Mouse (Mus musculus) testis, postnatal 14 days (tissue): ENCODE measurements at regions not wholly inside any gene's neighbourhood (a gene's known extent, or its start where the extent isn't known, plus 50 kb on each side); places are given as distances from the start of the nearest gene placed in this dataset.

Experiments used
- DNase-seq: peaks from one replicate; pipeline ENCODE4 v3.0.0; 2021; ENCODE audit warnings: low spot score

GRCm38 (mm10) chr13:97559611-97560385, 200.6 kb downstream of the Gm10260 start:
- no peak for DNase-seq

GRCm38 (mm10) chr13:97558884-97559283, 201.5 kb downstream of the Gm10260 start:
- no peak for DNase-seq

- no peak for DNase-seq
These were observed 205.1 kb downstream of the Gm10260 start for GRCm38 (mm10) chr13:97555312-97555711.

- DNase-seq, result no peak
These were observed 205.8 kb downstream of the Gm10260 start for GRCm38 (mm10) chr13:97554601-97555000.

GRCm38 (mm10) chr13:97552236-97552635, 208.2 kb downstream of the Gm10260 start:
- no peak for DNase-seq

- no peak for DNase-seq
These were observed 209.6 kb downstream of the Gm10260 start for GRCm38 (mm10) chr13:97550880-97551279.

- DNase-seq, result no peak
These were observed 210.3 kb downstream of the Gm10260 start for GRCm38 (mm10) chr13:97550172-97550571.

GRCm38 (mm10) chr13:97549384-97549783, 211.0 kb downstream of the Gm10260 start:
- no peak for DNase-seq

GRCm38 (mm10) chr13:97548527-97548977, 211.9 kb downstream of the Gm10260 start:
- DNase-seq, result peak; percentile 37

GRCm38 (mm10) chr13:97546936-97547335, 213.5 kb downstream of the Gm10260 start:
- no peak for DNase-seq

- DNase-seq, result no peak
These were observed 214.4 kb downstream of the Gm10260 start for GRCm38 (mm10) chr13:97545971-97546454.

- DNase-seq, result no peak
These were observed 220.7 kb downstream of the Gm10260 start for GRCm38 (mm10) chr13:97539686-97540085.

- DNase-seq, result no peak
These were observed 222.0 kb downstream of the Gm10260 start for GRCm38 (mm10) chr13:97538441-97538840.

GRCm38 (mm10) chr13:97537686-97538085, 222.7 kb downstream of the Gm10260 start:
- no peak for DNase-seq

- DNase-seq, result no peak
These were observed 223.2 kb downstream of the Gm10260 start for GRCm38 (mm10) chr13:97537206-97537605.

- DNase-seq, result no peak
These were observed 226.4 kb downstream of the Gm10260 start for GRCm38 (mm10) chr13:97533896-97534666.

GRCm38 (mm10) chr13:97531181-97531580, 229.3 kb downstream of the Gm10260 start:
- DNase-seq, result no peak

- DNase-seq, result no peak
These were observed 229.9 kb downstream of the Gm10260 start for GRCm38 (mm10) chr13:97530570-97530969.

GRCm38 (mm10) chr13:97527958-97528357, 232.5 kb downstream of the Gm10260 start:
- DNase-seq, result no peak

- no peak for DNase-seq
These were observed 235.5 kb downstream of the Gm10260 start for GRCm38 (mm10) chr13:97524847-97525434.

GRCm38 (mm10) chr13:97523523-97524412, 236.7 kb downstream of the Gm10260 start:
- peak; percentile 33 for DNase-seq
